Mouse (Mus musculus) stomach, embryonic 16.5 days (tissue): Measurements from ENCODE around the gene Irf3. TPM values are rescaled to one million over a fixed set of nuclear protein-coding genes. Genes with fewer than 3 reads are reported as not detected.

Source experiments
- ATAC-seq: fragments of 200-750 bp; cut with Nextera tagmentation; 2 replicates; pipeline ENCODE4 v1.8.0; 2017; ENCODE audit warnings: moderate number of reproducible peaks, moderate TSS enrichment; ENCODE audit not compliant: insufficient read depth, low FRiP score
- H3K27ac ChIP-seq: fragments of 300-500 bp; sonication (generic); 2 replicates; pipeline ENCODE4 v1.5.1; 2014; ENCODE audit warnings: low read length
- H3K27me3 ChIP-seq: fragments of 300-500 bp; sonication (generic); 2 replicates; pipeline ENCODE4 v1.6.1; 2014; ENCODE audit warnings: low read length, control low read depth, mixed read lengths; ENCODE audit not compliant: control insufficient read depth, insufficient read depth
- H3K36me3 ChIP-seq: fragments of 300-500 bp; sonication (generic); 2 replicates; pipeline ENCODE4 v1.6.1; 2014; ENCODE audit warnings: low read length; ENCODE audit not compliant: control insufficient read depth, insufficient read depth
- H3K4me1 ChIP-seq: fragments of 300-500 bp; sonication (generic); 2 replicates; pipeline ENCODE4 v1.6.1; 2014; ENCODE audit warnings: low read length, control low read depth, mixed read lengths; ENCODE audit not compliant: control insufficient read depth, insufficient read depth
- H3K4me2 ChIP-seq: fragments of 300-500 bp; sonication (generic); 2 replicates; pipeline ENCODE4 v1.6.1; 2014; ENCODE audit warnings: low read depth, low read length, mixed read lengths
- H3K4me3 ChIP-seq: fragments of 300-500 bp; sonication (generic); replicated peaks from 2 replicates; pipeline ENCODE4 v1.5.1; 2014; ENCODE audit warnings: mild to moderate bottlenecking, low read length
- H3K9ac ChIP-seq: fragments of 300-500 bp; sonication (generic); 2 replicates; pipeline ENCODE4 v1.6.1; 2014; ENCODE audit warnings: low read length
- H3K9me3 ChIP-seq: fragments of 300-500 bp; sonication (generic); replicated peaks from 2 replicates; pipeline ENCODE4 v1.6.1; 2016; ENCODE audit warnings: low read length, control low read depth; ENCODE audit not compliant: control insufficient read depth
- WGBS: fragments of 180-500 bp; shearing (Covaris S2); extraction: QIAGEN DNeasy Blood & Tissue Kit; methylation state at CpG from one replicate; pipeline ENCODE4 v1.1.7; 2014; 5-methylcytosine and 5-hydroxymethylcytosine counted together
- polyA plus RNA-seq: library from polyadenylated mRNA; unstranded; fragments of >200 nt; fragmentation: Nextera tagmentation; extraction: Ambion mirVana; gene quantifications from 2 replicates; pipeline ENCODE4 v1.2.1, GENCODE M21; 2015

Irf3 gene
- polyA plus RNA-seq, 1 experiment from 2014 or later: 96.2 TPM

GRCm38 (mm10) chr7:45012011-45012410, 14.6 kb downstream of the Irf3 start:
- no peak for ATAC-seq
- Histone ChIP-seq H3K9me3 (no peaks in the 10 kb centered on the region), H3K27ac (no peak overlapping the region), H3K4me3 (no peak overlapping the region), H3K36me3 (peaks cover 34% of the 10 kb centered on the region), H3K4me1 (peaks cover 6% of the 10 kb centered on the region), H3K9ac (no peak overlapping the region), H3K27me3 (no peaks in the 10 kb centered on the region), H3K4me2 (no peak overlapping the region)
- WGBS: over 99% methylated on average over 6 of the region's 6 CpGs

GRCm38 (mm10) chr7:45012824-45013223, 15.4 kb downstream of the Irf3 start:
- Histone ChIP-seq H3K4me3 (no peak overlapping the region), H3K4me1 (peaks cover 6% of the 10 kb centered on the region), H3K9me3 (no peaks in the 10 kb centered on the region), H3K36me3 (peaks cover 26% of the 10 kb centered on the region), H3K27ac (no peak overlapping the region), H3K4me2 (no peak overlapping the region), H3K27me3 (no peaks in the 10 kb centered on the region), H3K9ac (no peak overlapping the region)
- ATAC-seq: no peak
- WGBS: 82% methylated on average over 4 of the region's 4 CpGs

- Histone ChIP-seq H3K36me3 (peaks cover 19% of the 10 kb centered on the region; the same call in 1 of the 2 replicates), H3K4me3 (no peak overlapping the region)
These were observed 16.1 kb downstream of the Irf3 start for GRCm38 (mm10) chr7:45013366-45014095.

GRCm38 (mm10) chr7:45014096-45014451, 16.6 kb downstream of the Irf3 start:
- 90% methylated on average over 3 of the region's 3 CpGs for WGBS
- H3K9me3 ChIP-seq: no peaks in the 10 kb centered on the region
- no peak overlapping the region for H3K4me2 ChIP-seq
- H3K36me3 ChIP-seq: peaks cover 19% of the 10 kb centered on the region; the same call in 1 of the 2 replicates
- ATAC-seq: no peak
- H3K9ac ChIP-seq: no peak overlapping the region
- H3K27me3 ChIP-seq: no peaks in the 10 kb centered on the region
- H3K4me3 ChIP-seq: no peak overlapping the region
- peaks cover 9% of the 10 kb centered on the region for H3K4me1 ChIP-seq
- no peak overlapping the region for H3K27ac ChIP-seq

More at GRCm38 (mm10) chr7:45013366-45014095, 16.1 kb downstream of the Irf3 start:
- Histone ChIP-seq H3K4me1 (peaks cover 6% of the 10 kb centered on the region), H3K9ac (0 out of 2 replicates have a peak overlapping the region, but pooled peaks have one; percentile 29), H3K27ac (no peak overlapping the region), H3K4me2 (no peak overlapping the region), H3K9me3 (no peaks in the 10 kb centered on the region), H3K27me3 (no peaks in the 10 kb centered on the region)
- 95% methylated on average over 16 of the region's 16 CpGs for WGBS
- no peak for ATAC-seq

GRCm38 (mm10) chr7:45015344-45015956, 18.0 kb downstream of the Irf3 start:
- ATAC-seq: no peak
- Histone ChIP-seq H3K9ac (peak overlapping the region; percentile 99), H3K4me3 (peak overlapping the region; percentile 99), H3K4me2 (peak overlapping the region; percentile 83), H3K27ac (peak overlapping the region; percentile 100), H3K9me3 (no peaks in the 10 kb centered on the region), H3K4me1 (peaks cover 10% of the 10 kb centered on the region), H3K27me3 (no peaks in the 10 kb centered on the region), H3K36me3 (peaks cover 11% of the 10 kb centered on the region; the same call in 1 of the 2 replicates)
- WGBS: 1% methylated on average over 20 of the region's 20 CpGs

DNA sequence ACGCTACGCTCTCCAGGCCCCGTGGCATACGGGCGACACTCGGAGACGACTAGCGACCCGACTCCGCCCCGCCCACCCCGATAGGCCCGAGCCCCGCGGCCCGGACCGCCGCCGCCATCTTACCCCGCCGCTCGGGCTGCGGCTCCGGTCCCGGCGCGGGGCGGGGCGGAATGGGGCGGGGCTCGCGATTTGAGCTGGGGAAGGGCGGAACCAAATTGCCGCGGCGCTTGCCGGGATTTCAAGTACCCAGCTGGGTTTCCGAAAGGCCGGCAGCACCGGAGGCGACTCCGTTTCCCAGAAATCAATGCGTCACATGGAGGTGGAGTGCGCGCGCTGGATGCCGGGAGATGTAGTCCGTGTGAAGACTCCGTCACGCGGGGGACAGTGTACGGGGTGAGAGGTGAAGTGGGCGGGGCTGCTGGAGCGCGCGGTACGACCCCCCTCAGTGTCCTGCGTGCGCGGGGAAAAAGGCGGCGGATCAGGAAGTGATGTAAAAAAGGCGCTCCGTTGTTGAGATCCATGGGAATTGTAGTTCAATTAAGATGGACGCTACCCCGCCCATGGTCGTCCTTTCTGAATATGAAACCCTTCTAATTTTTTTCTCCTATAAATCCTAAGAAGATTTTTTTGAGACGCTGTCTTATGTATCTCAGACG, 18.6 kb downstream of the Irf3 start, which contains the start of gene Scaf1:
TSS of gene Scaf1 (minus strand) at position 407 of the 656 bp plus-strand sequence.
- Histone ChIP-seq H3K27ac (peak within 1 kb of the TSS; percentile 100), H3K36me3 (peaks cover 11% of the 10 kb centered on the region; the same call in 1 of the 2 replicates), H3K4me1 (peaks cover 10% of the 10 kb centered on the region), H3K9me3 (no peaks in the 10 kb centered on the region), H3K27me3 (no peaks in the 10 kb centered on the region), H3K4me3 (peak within 1 kb of the TSS; percentile 99), H3K4me2 (peak within 1 kb of the TSS; percentile 83), H3K9ac (peak within 1 kb of the TSS; percentile 99)
- peak; percentile 89 for ATAC-seq
- WGBS: under 1% methylated on average over 67 of the region's 69 CpGs

- WGBS: 3% methylated on average over 4 of the region's 4 CpGs
- ATAC-seq: no peak
- H3K9me3 ChIP-seq: no peaks in the 10 kb centered on the region
These were observed 19.3 kb downstream of the Irf3 start for GRCm38 (mm10) chr7:45016761-45017160.

DNA sequence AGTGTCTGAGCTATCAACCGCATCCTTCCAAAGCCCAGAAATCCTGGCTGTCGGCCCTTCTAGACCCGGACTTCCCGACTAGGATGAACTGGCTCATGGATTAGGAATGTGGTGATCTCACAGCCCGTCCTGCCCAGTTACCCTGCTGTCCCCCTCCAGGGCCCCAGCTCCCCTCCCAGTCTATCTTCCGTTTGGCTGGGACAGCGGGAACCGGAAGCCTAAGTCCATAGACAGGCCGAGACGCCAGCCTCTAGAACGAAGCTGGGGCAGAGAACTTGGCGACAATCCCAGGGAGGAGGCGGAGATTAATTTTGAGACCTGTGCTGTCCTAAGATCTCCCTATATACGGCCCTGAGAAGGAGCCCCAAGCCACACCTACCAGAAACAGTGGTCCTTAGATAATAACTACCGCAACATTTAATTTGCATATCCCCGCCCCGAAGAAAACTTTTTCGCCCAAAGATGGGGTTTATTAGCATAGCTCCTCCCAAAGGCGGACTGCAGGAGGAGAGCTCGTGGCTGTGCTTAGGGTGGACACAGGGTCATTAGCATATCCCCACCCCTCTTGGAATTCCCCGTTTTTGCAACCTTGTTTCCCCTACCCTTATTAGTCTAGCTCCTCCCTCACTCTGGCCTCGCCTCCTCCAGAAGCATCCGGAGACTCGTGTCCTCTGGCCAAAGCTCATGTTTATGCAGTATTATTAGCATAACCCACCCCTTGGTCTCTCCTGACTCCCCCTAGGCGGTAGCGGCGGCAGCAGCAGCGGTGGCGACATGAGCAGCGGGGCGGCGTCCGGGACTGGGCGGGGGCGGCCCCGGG, 20.0 kb downstream of the Irf3 start, which contains the start of gene Rras:
TSS of gene Rras (plus strand) at position 720 of the 820 bp plus-strand sequence.
- H3K27ac ChIP-seq: peak within 1 kb of the TSS; percentile 100
- peak; percentile 91 for ATAC-seq
- peak within 1 kb of the TSS; percentile 99 for H3K4me3 ChIP-seq
- peak within 1 kb of the TSS; percentile 82 for H3K4me2 ChIP-seq
- peaks cover under 1% of the 10 kb centered on the region; the same call in 1 of the 2 replicates for H3K36me3 ChIP-seq
- no peaks in the 10 kb centered on the region for H3K9me3 ChIP-seq
- no peaks in the 10 kb centered on the region for H3K27me3 ChIP-seq
- peak within 1 kb of the TSS; percentile 86 for H3K9ac ChIP-seq
- under 1% methylated on average over 36 of the region's 36 CpGs for WGBS
- peaks cover 10% of the 10 kb centered on the region for H3K4me1 ChIP-seq

More at GRCm38 (mm10) chr7:45016761-45017160, 19.3 kb downstream of the Irf3 start:
- peak overlapping the region; percentile 82 for H3K4me2 ChIP-seq
- no peaks in the 10 kb centered on the region for H3K27me3 ChIP-seq
- H3K4me3 ChIP-seq: peak overlapping the region; percentile 99
- H3K9ac ChIP-seq: peak overlapping the region; percentile 76
- H3K4me1 ChIP-seq: peaks cover 10% of the 10 kb centered on the region
- H3K36me3 ChIP-seq: peaks cover 7% of the 10 kb centered on the region; the same call in 1 of the 2 replicates
- peak overlapping the region; percentile 100 for H3K27ac ChIP-seq
